Mouse (Mus musculus) testis, adult 2 months (tissue): ENCODE results near the gene Slc1a2. TPM values are rescaled to one million over a fixed set of nuclear protein-coding genes. Genes with fewer than 3 reads are reported as not detected.

Experiments used
- H3K27ac ChIP-seq: fragments of 200-500 bp; 2 replicates; pipeline ENCODE4 v1.5.1; 2012; ENCODE audit warnings: low read depth, low read length; ENCODE audit not compliant: control insufficient read depth, insufficient read depth
- H3K27me3 ChIP-seq: fragments of 200-500 bp; 2 replicates; pipeline ENCODE4 v1.6.1; 2012; ENCODE audit warnings: mild to moderate bottlenecking, low read length, moderate library complexity; ENCODE audit not compliant: control insufficient read depth, insufficient read depth
- H3K36me3 ChIP-seq: fragments of 200-500 bp; 2 replicates; pipeline ENCODE4 v1.6.1; 2012; ENCODE audit warnings: mild to moderate bottlenecking, low read length; ENCODE audit not compliant: control insufficient read depth, insufficient read depth
- H3K4me1 ChIP-seq: fragments of 200-500 bp; 2 replicates; pipeline ENCODE4 v1.6.1; 2012; ENCODE audit warnings: low read length; ENCODE audit not compliant: control insufficient read depth, insufficient read depth
- H3K4me3 ChIP-seq: fragments of 200-500 bp; 2 replicates; pipeline ENCODE4 v1.5.1; 2012; ENCODE audit warnings: low read depth, mild to moderate bottlenecking, low read length, moderate library complexity, mixed read lengths; ENCODE audit not compliant: control insufficient read depth
- CTCF ChIP-seq: fragments of 200-500 bp; IDR thresholded peaks from 2 replicates; pipeline ENCODE4 v1.5.1; 2012; ENCODE audit warnings: low read depth, mild to moderate bottlenecking, inconsistent platforms, low read length, moderate library complexity; ENCODE audit not compliant: control insufficient read depth, insufficient read depth, insufficient replicate concordance
- POLR2A ChIP-seq: fragments of 200-500 bp; IDR thresholded peaks from 2 replicates; pipeline ENCODE4 v1.6.1; 2012; ENCODE audit warnings: low read depth, mild to moderate bottlenecking, inconsistent platforms, low read length, moderate library complexity; ENCODE audit not compliant: control insufficient read depth
- polyA plus RNA-seq: library from polyadenylated mRNA; depleted of rRNA; stranded (reverse); fragments of >200 nt; gene quantifications from 2 replicates; pipeline ENCODE4 v1.2.3, GENCODE M21; 2012

Slc1a2 gene
- polyA plus RNA-seq, 1 experiment, result 22.5 TPM

- no peaks in the 10 kb centered on the region for H3K36me3 ChIP-seq
- H3K27me3 ChIP-seq, result no peaks in the 10 kb centered on the region
- no peak overlapping the region for H3K27ac ChIP-seq
- no peak for TF ChIP-seq POLR2A
- no peak for TF ChIP-seq CTCF
- H3K4me3 ChIP-seq, result no peak overlapping the region
- no peaks in the 10 kb centered on the region for H3K4me1 ChIP-seq
Observed at GRCm38 (mm10) chr2:102763991-102764390, 105.5 kb downstream of the Slc1a2 start.

DNA sequence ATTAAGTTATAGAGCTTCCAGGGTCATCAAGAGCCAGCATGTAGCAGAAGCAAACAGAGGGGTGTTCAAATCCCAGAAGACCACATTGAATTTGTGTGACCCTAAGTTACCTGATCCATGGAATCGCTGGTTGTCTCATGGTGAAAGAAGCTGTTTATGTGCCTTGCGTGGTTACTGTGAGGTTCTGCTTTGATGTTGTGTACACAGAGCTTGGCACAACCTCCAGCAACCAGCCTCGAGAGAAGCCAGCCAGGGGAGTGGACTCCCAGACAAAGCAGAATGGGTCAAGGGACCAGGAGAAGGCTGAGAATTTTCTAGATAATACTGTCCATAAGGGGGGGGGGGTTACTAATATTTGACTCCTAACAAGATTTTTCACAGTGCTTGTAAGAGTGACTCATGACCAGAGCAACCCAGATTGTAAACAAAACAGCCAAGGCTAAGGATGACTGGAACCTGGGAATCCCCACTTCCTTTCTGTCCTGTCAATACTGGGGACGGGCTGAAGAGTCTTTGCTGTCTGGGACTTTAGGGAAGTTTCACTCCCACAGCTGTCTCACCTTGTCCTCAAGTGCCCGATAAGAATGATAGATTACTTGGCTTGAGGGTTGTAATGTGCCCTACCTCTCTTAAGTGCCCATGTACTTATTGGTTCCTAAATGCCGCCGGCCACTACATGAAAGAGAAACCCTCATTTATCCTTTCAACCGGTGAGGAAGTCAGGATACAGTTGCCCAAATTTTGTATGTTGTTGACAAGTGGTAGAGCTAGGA lies 106.3 kb downstream of the Slc1a2 start:
- no peaks in the 10 kb centered on the region for H3K36me3 ChIP-seq
- H3K27ac ChIP-seq, result no peak overlapping the region
- no peak overlapping the region for H3K4me3 ChIP-seq
- no peaks in the 10 kb centered on the region for H3K4me1 ChIP-seq
- TF ChIP-seq POLR2A, result no peak
- no peak for TF ChIP-seq CTCF
- H3K27me3 ChIP-seq, result no peaks in the 10 kb centered on the region

GRCm38 (mm10) chr2:102768267-102768666 lies 109.8 kb downstream of the Slc1a2 start:
- no peaks in the 10 kb centered on the region for H3K36me3 ChIP-seq
- TF ChIP-seq CTCF (no peak), POLR2A (no peak)
- H3K27ac ChIP-seq, result no peak overlapping the region
- H3K27me3 ChIP-seq, result no peaks in the 10 kb centered on the region
- no peaks in the 10 kb centered on the region for H3K4me1 ChIP-seq
- H3K4me3 ChIP-seq, result no peak overlapping the region

DNA sequence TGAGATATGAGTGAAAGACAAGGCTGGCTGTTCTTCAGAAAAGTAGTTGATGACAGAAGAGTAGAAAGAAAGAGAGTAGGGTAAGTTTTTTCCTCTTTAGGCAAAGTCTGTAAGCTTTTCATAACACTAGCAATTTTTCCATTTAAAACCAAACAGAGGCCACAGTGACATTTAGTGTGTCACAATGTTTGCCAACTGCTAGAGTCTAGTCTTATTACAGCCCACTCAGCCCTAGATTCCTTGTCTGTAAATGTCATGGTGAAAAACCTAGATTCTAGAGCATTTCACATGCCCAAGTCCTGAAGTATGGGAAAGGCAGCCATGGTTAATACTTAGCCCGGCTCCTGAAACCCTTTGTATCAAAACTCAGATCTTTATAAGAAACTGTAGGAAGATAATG lies 112.8 kb downstream of the Slc1a2 start:
- no peak overlapping the region for H3K4me3 ChIP-seq
- no peak for TF ChIP-seq POLR2A
- no peak for TF ChIP-seq CTCF
- no peaks in the 10 kb centered on the region for H3K36me3 ChIP-seq
- no peaks in the 10 kb centered on the region for H3K4me1 ChIP-seq
- H3K27me3 ChIP-seq, result no peaks in the 10 kb centered on the region
- H3K27ac ChIP-seq, result no peak overlapping the region

GRCm38 (mm10) chr2:102772276-102772675 lies 113.8 kb downstream of the Slc1a2 start:
- Histone ChIP-seq H3K4me3 (no peak overlapping the region), H3K4me1 (no peaks in the 10 kb centered on the region), H3K27me3 (no peaks in the 10 kb centered on the region), H3K27ac (no peak overlapping the region), H3K36me3 (no peaks in the 10 kb centered on the region)
- TF ChIP-seq CTCF (no peak), POLR2A (no peak)

DNA sequence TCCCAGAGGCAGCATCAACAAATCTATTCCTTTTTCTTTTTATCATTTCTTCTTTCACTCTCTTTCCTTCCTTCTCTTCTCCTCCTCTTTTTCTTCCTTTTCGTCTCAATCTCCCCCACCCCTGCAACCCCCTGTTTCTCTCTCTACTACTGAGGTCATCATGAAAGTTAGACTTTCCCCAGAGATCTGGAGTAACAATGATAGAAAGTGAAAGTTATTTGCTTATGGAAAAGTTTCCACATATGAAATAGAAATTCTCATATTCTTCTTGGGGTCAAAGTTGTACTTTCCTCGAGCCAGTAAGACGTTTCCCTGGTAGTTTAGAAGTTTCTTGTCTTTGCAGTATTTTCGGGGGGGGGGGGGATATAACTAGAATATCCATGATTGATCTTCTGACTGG lies 116.2 kb downstream of the Slc1a2 start:
- H3K27ac ChIP-seq, result no peak overlapping the region
- H3K4me3 ChIP-seq, result no peak overlapping the region
- no peaks in the 10 kb centered on the region for H3K4me1 ChIP-seq
- no peaks in the 10 kb centered on the region for H3K36me3 ChIP-seq
- TF ChIP-seq CTCF (no peak), POLR2A (no peak)
- H3K27me3 ChIP-seq, result no peaks in the 10 kb centered on the region

DNA sequence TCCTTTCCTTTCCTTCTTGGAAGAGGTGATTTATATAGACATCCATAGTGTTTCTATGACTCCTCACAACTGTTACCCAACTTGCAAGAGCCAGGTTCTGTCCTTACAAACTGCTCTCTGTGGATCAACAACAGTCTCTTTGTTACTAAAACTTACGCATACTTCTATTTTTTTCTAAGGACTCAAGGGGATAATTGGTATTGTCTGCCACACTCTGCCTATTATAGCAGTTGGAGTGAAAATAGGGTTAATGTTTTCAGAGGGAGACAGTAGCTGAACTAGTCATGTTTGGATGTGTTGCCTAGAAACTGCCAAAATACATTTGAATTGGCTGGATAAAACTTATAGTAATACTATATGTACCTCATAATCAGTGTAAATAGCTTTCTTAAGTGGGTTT lies 117.1 kb downstream of the Slc1a2 start:
- H3K4me3 ChIP-seq, result no peak overlapping the region
- no peak overlapping the region for H3K27ac ChIP-seq
- H3K36me3 ChIP-seq, result no peaks in the 10 kb centered on the region
- no peaks in the 10 kb centered on the region for H3K27me3 ChIP-seq
- no peaks in the 10 kb centered on the region for H3K4me1 ChIP-seq
- TF ChIP-seq POLR2A (no peak), CTCF (no peak)

GRCm38 (mm10) chr2:102778208-102778607 lies 119.7 kb downstream of the Slc1a2 start:
- no peaks in the 10 kb centered on the region for H3K36me3 ChIP-seq
- no peaks in the 10 kb centered on the region for H3K27me3 ChIP-seq
- H3K27ac ChIP-seq, result no peak overlapping the region
- no peak overlapping the region for H3K4me3 ChIP-seq
- TF ChIP-seq POLR2A (no peak), CTCF (no peak)
- H3K4me1 ChIP-seq, result no peaks in the 10 kb centered on the region
